Mouse (Mus musculus): ENCODE measurements around the gene Mchr1. TPM values are rescaled to one million over a fixed set of nuclear protein-coding genes. Genes with fewer than 3 reads are reported as not detected.

The Mchr1 gene
- polyA plus RNA-seq, 1 experiment from 2014 or later, result 0.74 TPM

Other genes starting within 250 kb of the Mchr1 start
- 29.8 and 30.6 TPM in 2 replicates for gene Mrtfa, start 44.7 kb upstream of the Mchr1 start, polyA plus RNA-seq (2016; fragmentation: Nextera tagmentation; extraction: Ambion mirVana)
- gene Slc25a17, start 125.3 kb downstream of the Mchr1 start, polyA plus RNA-seq (2016; fragmentation: Nextera tagmentation; extraction: Ambion mirVana), result 106 and 111 TPM in 2 replicates
- gene St13, start 164.6 kb downstream of the Mchr1 start, polyA plus RNA-seq (2016; fragmentation: Nextera tagmentation; extraction: Ambion mirVana), result 194 TPM in 2 replicates
- gene Xpnpep3, start 164.6 kb downstream of the Mchr1 start, polyA plus RNA-seq (2016; fragmentation: Nextera tagmentation; extraction: Ambion mirVana), result 11.4 and 11.6 TPM in 2 replicates
- gene Dnajb7, start 172.8 kb downstream of the Mchr1 start, polyA plus RNA-seq (2016; fragmentation: Nextera tagmentation; extraction: Ambion mirVana), result 1.6 and 1.8 TPM in 2 replicates
- gene Rbx1, start 230.8 kb downstream of the Mchr1 start, polyA plus RNA-seq (2016; fragmentation: Nextera tagmentation; extraction: Ambion mirVana), result 465 and 485 TPM in 2 replicates

All from hindbrain, embryonic 12.5 days (tissue).